Mouse (Mus musculus) MEL (cell line): ENCODE data around the gene Cd83. TPM values are rescaled to one million over a fixed set of nuclear protein-coding genes. Genes with fewer than 3 reads are reported as not detected.

Experiments
- DNase-seq: peaks from one replicate; pipeline ENCODE4 v3.0.0; 2011; ENCODE audit warnings: low read depth, low spot score
- H3K27ac ChIP-seq: 2 replicates; pipeline ENCODE4 v1.5.1; 2012; ENCODE audit warnings: low read depth, mild to moderate bottlenecking, control low read depth, low read length, moderate library complexity; ENCODE audit not compliant: control insufficient read depth
- H3K27me3 ChIP-seq, 2 experiments: fragments of 150-350 bp in 1 of 2; sonication (generic) in 1 of 2; 2 replicates each; pipeline ENCODE4 v1.6.1; 2012; ENCODE audit warnings: low read length in 2 of 2, mild to moderate bottlenecking in 2 of 2, improper control_type of control experiment in 1 of 2, moderate library complexity in 1 of 2; ENCODE audit not compliant: insufficient read depth in 2 of 2, control insufficient read depth in 1 of 2
- H3K36me3 ChIP-seq, 2 experiments: 2 replicates each; pipeline ENCODE4 v1.6.1; 2012 to 2014; ENCODE audit warnings: low read length in 2 of 2, improper control_type of control experiment in 1 of 2, inconsistent platforms in 1 of 2, mild to moderate bottlenecking in 1 of 2; ENCODE audit not compliant: insufficient read depth in 2 of 2, control insufficient read depth in 1 of 2
- H3K4me1 ChIP-seq, 2 experiments: fragments of 150-350 bp in 1 of 2; sonication (generic) in 1 of 2; 2 replicates each; pipeline ENCODE4 v1.6.1; 2012; ENCODE audit warnings: low read length in 2 of 2, improper control_type of control experiment in 1 of 2, mild to moderate bottlenecking in 1 of 2; ENCODE audit not compliant: insufficient read depth in 2 of 2, control insufficient read depth in 1 of 2
- H3K4me3 ChIP-seq, 2 experiments: fragments of 150-350 bp in 1 of 2; sonication (generic) in 1 of 2; 2 replicates each; pipeline ENCODE4 v1.5.1; 2012; ENCODE audit warnings: low read depth in 2 of 2, low read length in 2 of 2, mild to moderate bottlenecking in 2 of 2, moderate library complexity in 2 of 2, control low read depth in 1 of 2, improper control_type of control experiment in 1 of 2; ENCODE audit not compliant: control insufficient read depth in 1 of 2, insufficient read depth in 1 of 2
- H3K79me2 ChIP-seq: 2 replicates; pipeline ENCODE4 v1.6.1; 2012; ENCODE audit warnings: mild to moderate bottlenecking, low read length, moderate library complexity; ENCODE audit not compliant: control insufficient read depth, poor library complexity, insufficient read depth
- H3K9ac ChIP-seq: 2 replicates; pipeline ENCODE4 v1.6.1; 2012; ENCODE audit warnings: low read depth, mild to moderate bottlenecking, control low read depth, low read length, moderate library complexity; ENCODE audit not compliant: control insufficient read depth, poor library complexity, severe bottlenecking
- H3K9me3 ChIP-seq: fragments of 150-350 bp; sonication (generic); replicated peaks from 2 replicates; pipeline ENCODE4 v1.6.1; 2012; ENCODE audit warnings: mild to moderate bottlenecking, low read length, improper control_type of control experiment, moderate library complexity; ENCODE audit not compliant: insufficient read depth
- BHLHE40 ChIP-seq: IDR thresholded peaks from 2 replicates; pipeline ENCODE4 v1.6.1; 2012; ENCODE audit warnings: low read depth, mild to moderate bottlenecking, inconsistent platforms, low read length, improper control_type of control experiment, borderline replicate concordance
- CHD1 ChIP-seq: IDR thresholded peaks from 2 replicates; pipeline ENCODE4 v1.6.1; 2012; ENCODE audit warnings: low read depth, mild to moderate bottlenecking, inconsistent platforms, low read length, improper control_type of control experiment
- CTCF ChIP-seq, 3 experiments: IDR thresholded peaks in 2 of 3; conservative IDR thresholded peaks in 1 of 3; 2 replicates each; pipeline ENCODE4 v1.5.1; 2011 to 2012; ENCODE audit warnings: low read length in 3 of 3, low read depth in 2 of 3, mild to moderate bottlenecking in 2 of 3, improper control_type of control experiment in 1 of 3, inconsistent platforms in 1 of 3, mixed read lengths in 1 of 3, moderate library complexity in 1 of 3; ENCODE audit not compliant: control insufficient read depth in 1 of 3, insufficient read depth in 1 of 3, poor library complexity in 1 of 3, severe bottlenecking in 1 of 3
- ETS1 ChIP-seq: IDR thresholded peaks from 2 replicates; pipeline ENCODE4 v1.6.1; 2012; ENCODE audit warnings: low read depth, mild to moderate bottlenecking, inconsistent platforms, low read length, improper control_type of control experiment, moderate library complexity
- GABPA ChIP-seq: IDR thresholded peaks from 2 replicates; pipeline ENCODE4 v1.6.1; 2012; ENCODE audit warnings: low read depth, mild to moderate bottlenecking, inconsistent platforms, low read length, improper control_type of control experiment, moderate library complexity
- GATA1 ChIP-seq: IDR thresholded peaks from 2 replicates; pipeline ENCODE4 v1.6.1; 2011; ENCODE audit warnings: low read depth, low read length, improper control_type of control experiment
- HCFC1 ChIP-seq: IDR thresholded peaks from 2 replicates; pipeline ENCODE4 v1.6.1; 2012; ENCODE audit warnings: low read depth, mild to moderate bottlenecking, inconsistent platforms, low read length, improper control_type of control experiment, moderate library complexity
- KAT2A ChIP-seq: conservative IDR thresholded peaks from 2 replicates; pipeline ENCODE4 v1.6.1; 2012; ENCODE audit warnings: low read depth, low read length, improper control_type of control experiment, inconsistent platforms
- MAX ChIP-seq: IDR thresholded peaks from 2 replicates; pipeline ENCODE4 v1.6.1; 2011; ENCODE audit warnings: low read length, improper control_type of control experiment
- MAZ ChIP-seq: IDR thresholded peaks from 2 replicates; pipeline ENCODE4 v1.6.1; 2012; ENCODE audit warnings: low read depth, mild to moderate bottlenecking, inconsistent platforms, low read length, improper control_type of control experiment
- MEF2A ChIP-seq: IDR thresholded peaks from 2 replicates; pipeline ENCODE4 v1.6.1; 2014; ENCODE audit warnings: low read depth, mild to moderate bottlenecking, inconsistent platforms, low read length, improper control_type of control experiment; ENCODE audit not compliant: poor library complexity, insufficient replicate concordance, severe bottlenecking; ENCODE audit errors: extremely low read depth
- MYC ChIP-seq: IDR thresholded peaks from 2 replicates; pipeline ENCODE4 v1.6.1; 2011; ENCODE audit warnings: low read depth, mild to moderate bottlenecking, low read length, improper control_type of control experiment, moderate library complexity
- NELFE ChIP-seq: IDR thresholded peaks from 2 replicates; pipeline ENCODE4 v1.6.1; 2011; ENCODE audit warnings: low read depth, low read length, improper control_type of control experiment
- POLR2AphosphoS5 ChIP-seq: IDR thresholded peaks from 2 replicates; pipeline ENCODE4 v1.6.1; 2012; ENCODE audit warnings: low read depth, borderline replicate concordance, mild to moderate bottlenecking, inconsistent platforms, low read length, moderate library complexity, mixed read lengths
- RCOR1 ChIP-seq: IDR thresholded peaks from 2 replicates; pipeline ENCODE4 v1.6.1; 2012; ENCODE audit warnings: low read depth, mild to moderate bottlenecking, inconsistent platforms, low read length, improper control_type of control experiment
- SMC3 ChIP-seq: IDR thresholded peaks from 2 replicates; pipeline ENCODE4 v1.6.1; 2011; ENCODE audit warnings: low read depth, low read length, improper control_type of control experiment
- TBP ChIP-seq: IDR thresholded peaks from 2 replicates; pipeline ENCODE4 v1.8.0; 2011; ENCODE audit warnings: low read depth, low read length, improper control_type of control experiment
- UBTF ChIP-seq: IDR thresholded peaks from 2 replicates; pipeline ENCODE4 v1.6.1; 2012; ENCODE audit warnings: low read depth, mild to moderate bottlenecking, inconsistent platforms, low read length, improper control_type of control experiment, moderate library complexity, borderline replicate concordance; ENCODE audit not compliant: insufficient read depth
- USF1 ChIP-seq: IDR thresholded peaks from 2 replicates; pipeline ENCODE4 v1.6.1; 2014; ENCODE audit warnings: low read depth, mild to moderate bottlenecking, inconsistent platforms, low read length, improper control_type of control experiment, moderate library complexity
- ZC3H11A ChIP-seq: IDR thresholded peaks from 2 replicates; pipeline ENCODE4 v1.6.1; 2012; ENCODE audit warnings: low read depth, mild to moderate bottlenecking, inconsistent platforms, low read length, improper control_type of control experiment
- ZMIZ1 ChIP-seq: IDR thresholded peaks from 2 replicates; pipeline ENCODE4 v1.6.1; 2012; ENCODE audit warnings: low read depth, mild to moderate bottlenecking, inconsistent platforms, low read length, improper control_type of control experiment, moderate library complexity
- polyA plus RNA-seq, 2 experiments: library from polyadenylated mRNA; stranded (reverse) in 1 of 2; unstranded in 1 of 2; fragments of >175 nt in 1 of 2; fragments of >200 nt in 1 of 2; gene quantifications; 2 replicates each; pipeline versions ENCODE4 v1.2.1 to v1.2.4; 2012; ENCODE audit warnings: low replicate concordance in 2 of 2, low read depth in 1 of 2; ENCODE audit not compliant: insufficient read length in 2 of 2, insufficient read depth in 1 of 2, missing spikeins in 1 of 2
- total RNA-seq: library from RNA; depleted of rRNA; stranded (reverse); fragments of 300-350 nt; gene quantifications from 2 replicates; pipeline ENCODE4 v1.2.3, GENCODE M21; 2012

Gene Cd83
- total and polyA plus RNA-seq, 3 experiments = not detected

DNA sequence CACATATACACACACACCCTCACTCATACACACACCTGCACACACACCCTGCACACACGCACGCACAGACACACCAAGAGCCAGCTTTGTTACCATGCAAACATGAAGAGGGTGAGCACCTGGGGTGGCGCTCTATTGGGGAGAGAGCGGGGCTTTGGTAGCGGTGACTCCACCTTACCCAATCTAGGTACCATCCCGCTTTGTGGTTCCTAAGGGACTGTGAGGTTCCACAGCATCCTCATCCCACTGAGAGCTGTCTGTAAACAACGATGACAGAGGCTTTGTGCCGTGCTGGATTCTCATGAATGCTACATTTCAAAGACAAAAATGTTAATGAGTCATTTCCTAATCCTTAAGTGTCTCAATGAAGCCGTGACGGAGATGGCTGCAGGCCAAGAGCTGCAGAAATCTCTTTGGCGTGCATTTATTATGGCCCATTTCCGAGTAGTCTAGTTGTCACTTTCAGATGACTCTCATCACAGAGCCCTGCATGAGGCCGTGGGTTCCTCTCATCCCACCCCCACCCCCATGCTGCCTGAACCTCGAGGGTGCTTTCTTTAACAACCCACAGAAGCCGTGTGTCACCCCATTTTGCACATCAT lies 10.5 kb upstream of the Cd83 start:
- H3K9me3 ChIP-seq = no peaks in the 10 kb centered on the region
- no peak for TF ChIP-seq UBTF
- TF ChIP-seq HCFC1 = no peak
- TF ChIP-seq KAT2A = no peak
- TF ChIP-seq NELFE = no peak
- TF ChIP-seq MAX = no peak
- no peak for TF ChIP-seq SMC3
- TF ChIP-seq ZC3H11A = no peak
- no peak for TF ChIP-seq ZMIZ1
- no peak for TF ChIP-seq USF1
- TF ChIP-seq POLR2AphosphoS5 = no peak
- TF ChIP-seq RCOR1 = no peak
- TF ChIP-seq MEF2A = no peak
- no peak for TF ChIP-seq CTCF (IDR thresholded peaks at IDR 0.05 in 2 of 3, conservative IDR thresholded peaks at IDR 0.05 in 1 of 3; ENCODE audit: control insufficient read depth in 1 of 3, insufficient read depth in 1 of 3, low read depth in 2 of 3, low read length in 3 of 3, poor library complexity in 1 of 3, severe bottlenecking in 1 of 3)
- no peak for TF ChIP-seq GABPA
- no peak for TF ChIP-seq TBP
- TF ChIP-seq MAZ = no peak
- TF ChIP-seq BHLHE40 = no peak
- TF ChIP-seq MYC = no peak
- TF ChIP-seq CHD1 = no peak
- no peaks in the 10 kb centered on the region; a peak in 1 of 4 replicates for H3K27me3 ChIP-seq
- H3K9ac ChIP-seq = no peak overlapping the region
- H3K27ac ChIP-seq = no peak overlapping the region
- no peak for DNase-seq
- H3K79me2 ChIP-seq = no peaks in the 10 kb centered on the region
- no peaks in the 10 kb centered on the region for H3K36me3 ChIP-seq
- H3K4me1 ChIP-seq = no peaks in the 10 kb centered on the region
- H3K4me3 ChIP-seq = no peak overlapping the region

GRCm38 (mm10) chr13:43774605-43775426 lies 9.8 kb upstream of the Cd83 start:
- no peak overlapping the region for H3K27ac ChIP-seq
- no peak for TF ChIP-seq MYC
- TF ChIP-seq ETS1 = no peak
- TF ChIP-seq GATA1 = no peak
- no peaks in the 10 kb centered on the region for H3K79me2 ChIP-seq
- H3K9me3 ChIP-seq = no peaks in the 10 kb centered on the region
- H3K36me3 ChIP-seq = no peaks in the 10 kb centered on the region
- DNase-seq = no peak
- no peak overlapping the region for H3K4me3 ChIP-seq
- no peak overlapping the region for H3K9ac ChIP-seq
- no peaks in the 10 kb centered on the region for H3K4me1 ChIP-seq
- H3K27me3 ChIP-seq = no peaks in the 10 kb centered on the region; a peak in 1 of 4 replicates
